Mouse (Mus musculus): ENCODE data around the gene Zfand2b. TPM values are rescaled to one million over a fixed set of nuclear protein-coding genes. Genes with fewer than 3 reads are reported as not detected.

Gene Zfand2b
- polyA plus RNA-seq, 1 experiment from 2014 or later = 46.8 TPM

DNA sequence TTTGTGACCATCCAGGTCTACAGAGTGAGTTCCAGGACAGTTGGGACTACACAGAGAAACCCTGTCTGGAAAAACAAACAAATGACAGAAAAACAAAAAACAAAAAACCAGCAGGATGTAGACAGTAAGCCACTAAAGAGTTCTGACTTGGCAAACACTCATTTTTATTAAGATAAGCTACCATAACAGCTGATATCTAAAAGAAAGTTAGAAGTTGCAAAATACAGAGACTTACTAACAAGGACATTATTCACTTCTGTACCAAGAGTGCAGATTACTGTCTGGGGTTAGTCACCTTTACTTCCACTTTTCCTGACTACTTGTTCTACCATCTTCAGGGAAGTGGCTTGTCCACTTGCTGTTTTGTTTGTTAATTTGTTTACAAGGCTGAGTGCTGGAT is 9.5 kb upstream of the Zfand2b start:
- Histone ChIP-seq H3K9me3 (replicated peaks; ENCODE audit: control insufficient read depth, low read length) (no peaks in the 10 kb centered on the region), H3K9ac (ENCODE audit: low read length) (no peak overlapping the region), H3K27ac (ENCODE audit: low read depth, low read length) (no peak overlapping the region), H3K4me1 (ENCODE audit: control insufficient read depth, insufficient read depth, low read length) (no peaks in the 10 kb centered on the region), H3K4me3 (ENCODE audit: low read depth, low read length) (no peak overlapping the region), H3K36me3 (ENCODE audit: control insufficient read depth, insufficient read depth, low read length) (no peaks in the 10 kb centered on the region), H3K27me3 (replicated peaks; ENCODE audit: control insufficient read depth, insufficient read depth, low read length) (no peaks in the 10 kb centered on the region), H3K4me2 (ENCODE audit: low read length) (no peak overlapping the region)
- DNase-seq (ENCODE audit: low spot score) (no peak), ATAC-seq (no peak)

- no peak for ATAC-seq
- H3K4me2 ChIP-seq (ENCODE audit: low read length) = no peak overlapping the region
- H3K4me1 ChIP-seq (ENCODE audit: control insufficient read depth, insufficient read depth, low read length) = no peaks in the 10 kb centered on the region
- WGBS = 67% methylated on average over 5 of the region's 5 CpGs
- no peaks in the 10 kb centered on the region for H3K36me3 ChIP-seq (ENCODE audit: control insufficient read depth, insufficient read depth, low read length)
- no peaks in the 10 kb centered on the region for H3K9me3 ChIP-seq (replicated peaks; ENCODE audit: control insufficient read depth, low read length)
- no peak overlapping the region for H3K9ac ChIP-seq (ENCODE audit: low read length)
- DNase-seq (ENCODE audit: low spot score) = no peak
- H3K27ac ChIP-seq (ENCODE audit: low read depth, low read length) = no peak overlapping the region
- no peak overlapping the region for H3K4me3 ChIP-seq (ENCODE audit: low read depth, low read length)
- H3K27me3 ChIP-seq (replicated peaks; ENCODE audit: control insufficient read depth, insufficient read depth, low read length) = no peaks in the 10 kb centered on the region
Observed at GRCm38 (mm10) chr1:75159540-75160255, 8.7 kb upstream of the Zfand2b start.

DNA sequence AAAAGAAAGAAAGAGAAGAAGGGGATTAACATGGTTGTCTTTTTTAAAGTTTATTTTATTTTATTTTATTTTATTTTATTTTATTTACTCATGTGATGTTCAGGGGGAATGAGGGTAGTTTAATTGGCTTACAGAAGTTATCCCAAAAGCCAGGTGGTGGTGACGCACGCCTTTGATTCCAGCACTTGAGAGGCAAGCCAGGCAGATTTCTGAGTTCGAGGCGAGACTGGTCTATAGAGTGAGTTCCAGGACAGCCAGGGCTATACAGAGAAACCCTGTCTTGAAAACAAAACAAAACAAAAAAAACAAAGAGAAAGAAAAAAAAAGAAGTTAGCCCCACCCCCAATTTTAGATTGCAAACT is 8.2 kb upstream of the Zfand2b start:
- no peaks in the 10 kb centered on the region for H3K27me3 ChIP-seq (replicated peaks; ENCODE audit: control insufficient read depth, insufficient read depth, low read length)
- 75% methylated on average over 4 of the region's 4 CpGs for WGBS
- no peak for ATAC-seq
- H3K9ac ChIP-seq (ENCODE audit: low read length) = no peak overlapping the region
- H3K4me2 ChIP-seq (ENCODE audit: low read length) = no peak overlapping the region
- no peaks in the 10 kb centered on the region for H3K36me3 ChIP-seq (ENCODE audit: control insufficient read depth, insufficient read depth, low read length)
- H3K4me3 ChIP-seq (ENCODE audit: low read depth, low read length) = no peak overlapping the region
- no peaks in the 10 kb centered on the region for H3K9me3 ChIP-seq (replicated peaks; ENCODE audit: control insufficient read depth, low read length)
- no peak overlapping the region for H3K27ac ChIP-seq (ENCODE audit: low read depth, low read length)
- no peaks in the 10 kb centered on the region for H3K4me1 ChIP-seq (ENCODE audit: control insufficient read depth, insufficient read depth, low read length)
- no peak for DNase-seq (ENCODE audit: low spot score)

DNA sequence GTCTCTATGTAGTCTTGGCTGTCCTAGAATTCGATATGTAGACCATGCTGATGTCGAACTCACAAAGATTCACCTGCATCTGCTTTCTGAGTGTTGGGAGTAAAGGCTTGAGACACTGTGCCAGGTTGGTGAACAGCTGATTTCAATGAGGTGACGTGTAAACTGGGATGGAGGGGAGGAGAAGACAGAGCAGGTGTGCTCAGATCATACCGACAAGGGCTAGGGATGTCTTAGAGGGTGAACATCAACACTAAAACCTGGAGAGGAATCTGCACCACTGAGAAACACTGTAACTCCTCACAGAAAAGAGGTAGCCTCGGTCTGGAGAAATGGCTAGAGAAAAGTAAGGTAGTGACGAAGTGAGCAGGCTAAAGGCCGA is 364 bp upstream of the Zfand2b start:
- 0 out of 2 replicates have a peak overlapping the region, but pooled peaks have one; percentile 21 for H3K27ac ChIP-seq (ENCODE audit: low read depth, low read length)
- H3K27me3 ChIP-seq (replicated peaks; ENCODE audit: control insufficient read depth, insufficient read depth, low read length) = no peaks in the 10 kb centered on the region
- H3K4me2 ChIP-seq (ENCODE audit: low read length) = peak overlapping the region; percentile 68
- H3K9me3 ChIP-seq (replicated peaks; ENCODE audit: control insufficient read depth, low read length) = no peaks in the 10 kb centered on the region
- DNase-seq (ENCODE audit: low spot score) (no peak), ATAC-seq (peak; percentile 30)
- peaks cover 26% of the 10 kb centered on the region for H3K36me3 ChIP-seq (ENCODE audit: control insufficient read depth, insufficient read depth, low read length)
- H3K4me3 ChIP-seq (ENCODE audit: low read depth, low read length) = peak overlapping the region; percentile 67
- 0 out of 2 replicates have a peak, but pooled peaks cover 8% of the 10 kb centered on the region for H3K4me1 ChIP-seq (ENCODE audit: control insufficient read depth, insufficient read depth, low read length)
- peak overlapping the region; percentile 68 for H3K9ac ChIP-seq (ENCODE audit: low read length)
- WGBS = 10% methylated on average over 7 of the region's 7 CpGs

GRCm38 (mm10) chr1:75179334-75180104 is 11.1 kb downstream of the Zfand2b start:
- Histone ChIP-seq H3K36me3 (ENCODE audit: control insufficient read depth, insufficient read depth, low read length) (peaks cover 63% of the 10 kb centered on the region), H3K9me3 (replicated peaks; ENCODE audit: control insufficient read depth, low read length) (no peaks in the 10 kb centered on the region), H3K9ac (ENCODE audit: low read length) (peak overlapping the region; percentile 72), H3K4me3 (ENCODE audit: low read depth, low read length) (peak overlapping the region; percentile 52), H3K27me3 (replicated peaks; ENCODE audit: control insufficient read depth, insufficient read depth, low read length) (no peaks in the 10 kb centered on the region), H3K4me2 (ENCODE audit: low read length) (peak overlapping the region; percentile 97), H3K27ac (ENCODE audit: low read depth, low read length) (no peak overlapping the region; the same call in 1 of the 2 replicates), H3K4me1 (ENCODE audit: control insufficient read depth, insufficient read depth, low read length) (peaks cover 7% of the 10 kb centered on the region)
- DNase-seq (ENCODE audit: low spot score) (peak; percentile 44), ATAC-seq (peak; percentile 58)
- WGBS = 8% methylated on average over 23 of the region's 23 CpGs

DNA sequence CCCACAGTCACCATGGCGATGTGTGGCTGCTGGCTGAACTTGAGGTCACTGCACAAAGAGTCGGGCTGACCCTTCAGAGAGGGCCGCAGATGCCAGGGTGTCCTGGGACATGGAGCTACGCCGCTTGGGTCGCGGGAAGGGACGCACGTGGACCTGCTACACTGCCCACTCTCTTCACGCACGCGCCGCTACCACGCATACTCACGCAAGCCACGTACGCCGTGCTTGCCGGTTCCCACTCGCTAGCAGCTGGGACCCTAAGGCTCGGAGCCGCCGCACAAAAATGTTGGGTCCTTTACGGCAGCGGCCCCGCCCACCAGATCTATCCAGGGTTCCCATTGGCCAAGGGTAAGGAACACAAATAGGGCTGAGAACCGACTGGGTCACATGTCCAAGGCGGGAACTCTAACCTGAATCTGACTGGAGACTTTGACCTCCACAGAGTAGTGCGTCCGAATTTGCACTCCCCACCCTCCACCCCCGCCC is 11.7 kb downstream of the Zfand2b start, which contains the start of gene Abcb6:
TSS of gene Abcb6 (minus strand) at position 288 of the 486 bp plus-strand sequence.
- H3K27ac ChIP-seq (ENCODE audit: low read depth, low read length) = no peak within 1 kb of the TSS; the same call in 1 of the 2 replicates
- H3K36me3 ChIP-seq (ENCODE audit: control insufficient read depth, insufficient read depth, low read length) = peaks cover 63% of the 10 kb centered on the region
- peak; percentile 96 for DNase-seq (ENCODE audit: low spot score)
- ATAC-seq = peak; percentile 94
- H3K9ac ChIP-seq (ENCODE audit: low read length) = peak within 1 kb of the TSS; percentile 72
- H3K4me1 ChIP-seq (ENCODE audit: control insufficient read depth, insufficient read depth, low read length) = peaks cover 7% of the 10 kb centered on the region
- WGBS = under 1% methylated on average over 31 of the region's 31 CpGs
- peak within 1 kb of the TSS; percentile 97 for H3K4me2 ChIP-seq (ENCODE audit: low read length)
- H3K4me3 ChIP-seq (ENCODE audit: low read depth, low read length) = peak within 1 kb of the TSS; percentile 52
- no peaks in the 10 kb centered on the region for H3K9me3 ChIP-seq (replicated peaks; ENCODE audit: control insufficient read depth, low read length)
- no peaks in the 10 kb centered on the region for H3K27me3 ChIP-seq (replicated peaks; ENCODE audit: control insufficient read depth, insufficient read depth, low read length)

DNA sequence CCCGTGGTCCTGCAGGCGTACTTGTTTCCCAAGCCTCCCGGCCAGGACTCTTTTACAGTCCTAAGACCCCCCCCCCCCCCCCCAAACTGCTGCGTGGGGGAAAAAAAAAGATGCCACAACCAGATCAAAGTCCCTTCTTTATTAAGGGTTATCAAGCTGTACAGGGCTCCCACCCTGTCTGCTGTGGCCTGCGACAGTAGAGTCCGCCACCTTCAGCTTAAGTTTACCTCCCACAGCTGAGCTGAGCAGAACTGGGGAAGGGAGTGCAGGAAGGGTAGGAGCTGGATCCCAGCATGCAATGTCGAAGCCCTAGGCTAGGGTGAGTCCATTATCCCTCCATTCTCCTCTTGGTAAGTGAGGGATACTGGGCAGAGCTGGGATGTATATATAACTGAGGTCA is 12.3 kb downstream of the Zfand2b start:
- WGBS = 32% methylated on average over 7 of the region's 7 CpGs
- H3K4me2 ChIP-seq (ENCODE audit: low read length) = peak overlapping the region; percentile 97
- H3K4me3 ChIP-seq (ENCODE audit: low read depth, low read length) = 0 out of 2 replicates have a peak overlapping the region, but pooled peaks have one; percentile 52
- no peak overlapping the region for H3K9ac ChIP-seq (ENCODE audit: low read length)
- no peak overlapping the region for H3K27ac ChIP-seq (ENCODE audit: low read depth, low read length)
- peaks cover 7% of the 10 kb centered on the region for H3K4me1 ChIP-seq (ENCODE audit: control insufficient read depth, insufficient read depth, low read length)
- H3K27me3 ChIP-seq (replicated peaks; ENCODE audit: control insufficient read depth, insufficient read depth, low read length) = no peaks in the 10 kb centered on the region
- H3K9me3 ChIP-seq (replicated peaks; ENCODE audit: control insufficient read depth, low read length) = no peaks in the 10 kb centered on the region
- ATAC-seq (no peak), DNase-seq (ENCODE audit: low spot score) (no peak)
- H3K36me3 ChIP-seq (ENCODE audit: control insufficient read depth, insufficient read depth, low read length) = peaks cover 63% of the 10 kb centered on the region

DNA sequence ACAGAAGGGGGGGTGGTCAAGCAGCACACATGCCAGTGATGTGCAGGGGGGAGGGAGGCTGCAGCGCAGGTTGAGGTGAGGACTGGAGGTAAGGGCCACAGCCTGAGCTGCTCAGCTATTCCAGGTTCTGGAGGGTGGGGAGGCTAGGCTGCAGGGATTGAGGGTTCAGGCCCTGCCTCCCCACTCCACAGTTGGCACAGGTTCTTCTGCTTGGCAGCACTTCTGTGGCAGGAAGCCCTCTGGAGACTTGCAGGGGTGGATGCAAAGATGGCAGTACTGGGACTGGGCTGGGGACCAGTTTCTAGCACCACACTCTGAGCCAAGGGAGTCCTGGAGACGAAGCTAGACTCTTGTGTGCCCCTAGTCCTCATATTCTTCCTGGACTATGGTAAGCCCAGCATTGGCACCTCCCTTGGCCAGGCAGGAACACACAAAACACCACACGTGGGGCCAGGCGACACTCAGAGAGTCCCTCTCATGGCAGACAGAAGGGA is 13.0 kb downstream of the Zfand2b start:
- H3K9ac ChIP-seq (ENCODE audit: low read length) = no peak overlapping the region
- no peak overlapping the region for H3K4me3 ChIP-seq (ENCODE audit: low read depth, low read length)
- no peaks in the 10 kb centered on the region for H3K27me3 ChIP-seq (replicated peaks; ENCODE audit: control insufficient read depth, insufficient read depth, low read length)
- H3K27ac ChIP-seq (ENCODE audit: low read depth, low read length) = no peak overlapping the region
- WGBS = 71% methylated on average over 4 of the region's 4 CpGs
- peaks cover 63% of the 10 kb centered on the region for H3K36me3 ChIP-seq (ENCODE audit: control insufficient read depth, insufficient read depth, low read length)
- ATAC-seq = no peak
- H3K4me2 ChIP-seq (ENCODE audit: low read length) = no peak overlapping the region
- H3K4me1 ChIP-seq (ENCODE audit: control insufficient read depth, insufficient read depth, low read length) = peaks cover 7% of the 10 kb centered on the region
- no peak for DNase-seq (ENCODE audit: low spot score)
- no peaks in the 10 kb centered on the region for H3K9me3 ChIP-seq (replicated peaks; ENCODE audit: control insufficient read depth, low read length)

Data from forebrain, embryonic 14.5 days (tissue).